Mouse (Mus musculus): ENCODE data around the gene Gm10842. TPM values are rescaled to one million over a fixed set of nuclear protein-coding genes. Genes with fewer than 3 reads are reported as not detected.

Gene Gm10842
- polyA plus RNA-seq, 1 experiment from 2014 or later: not detected

DNA sequence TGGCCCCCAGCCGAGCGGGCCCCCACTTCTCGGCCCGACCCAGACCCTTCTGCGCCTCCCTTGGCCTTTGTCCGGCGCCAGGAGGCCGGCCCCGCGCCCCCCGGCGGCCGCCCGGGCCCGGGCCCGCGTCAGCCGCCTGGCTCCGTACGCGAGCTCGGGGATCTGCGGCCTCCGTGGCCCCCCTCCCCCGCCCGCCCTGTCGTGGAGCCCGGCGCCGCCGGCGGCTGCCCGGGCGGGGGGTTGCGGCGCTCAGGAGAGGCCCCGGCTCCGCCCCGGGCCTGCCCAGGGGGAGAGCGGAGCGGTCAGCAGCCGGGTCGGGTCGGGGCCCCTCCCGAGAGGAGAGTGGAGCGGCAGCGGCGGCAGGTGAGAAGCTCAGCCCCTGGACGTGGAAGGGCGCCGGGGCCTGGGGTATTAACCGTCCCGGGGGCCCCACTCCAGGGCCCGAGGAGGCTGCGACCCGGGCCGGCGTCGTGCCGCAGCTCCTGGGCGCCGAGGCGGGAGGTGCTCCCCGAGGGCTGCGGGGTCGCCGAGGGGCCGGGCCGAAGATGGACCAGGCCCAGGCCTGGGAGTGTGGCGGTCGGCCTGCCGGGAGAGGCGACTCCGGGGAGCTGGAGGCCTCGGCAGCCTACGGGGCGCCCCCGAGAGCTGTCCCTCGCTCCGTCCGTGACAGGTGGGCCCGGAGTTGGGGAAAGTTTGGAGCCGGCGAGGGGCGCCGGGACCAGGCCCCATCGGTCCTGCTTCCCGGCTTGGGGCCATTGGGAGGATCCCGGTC lies 35.2 kb downstream of the Gm10842 start:
- Histone ChIP-seq H3K9me3 (replicated peaks; ENCODE audit: control insufficient read depth, low read length, poor library complexity, severe bottlenecking) (no peaks in the 10 kb centered on the region), H3K4me2 (ENCODE audit: low read length) (peak overlapping the region; percentile 65), H3K27me3 (ENCODE audit: control insufficient read depth, insufficient read depth, low read depth, low read length) (no peaks in the 10 kb centered on the region), H3K4me3 (ENCODE audit: low read depth, low read length) (peak overlapping the region; percentile 94), H3K4me1 (ENCODE audit: control insufficient read depth, insufficient read depth, low read length) (peaks cover 28% of the 10 kb centered on the region), H3K9ac (ENCODE audit: low read depth, low read length) (peak overlapping the region; percentile 98), H3K36me3 (ENCODE audit: control insufficient read depth, insufficient read depth, low read length) (peaks cover 10% of the 10 kb centered on the region; the same call in 1 of the 2 replicates), H3K27ac (ENCODE audit: low read length) (peak overlapping the region; percentile 94)
- 6% methylated on average over 51 of the region's 89 CpGs for WGBS
- ATAC-seq: peak; percentile 64

DNA sequence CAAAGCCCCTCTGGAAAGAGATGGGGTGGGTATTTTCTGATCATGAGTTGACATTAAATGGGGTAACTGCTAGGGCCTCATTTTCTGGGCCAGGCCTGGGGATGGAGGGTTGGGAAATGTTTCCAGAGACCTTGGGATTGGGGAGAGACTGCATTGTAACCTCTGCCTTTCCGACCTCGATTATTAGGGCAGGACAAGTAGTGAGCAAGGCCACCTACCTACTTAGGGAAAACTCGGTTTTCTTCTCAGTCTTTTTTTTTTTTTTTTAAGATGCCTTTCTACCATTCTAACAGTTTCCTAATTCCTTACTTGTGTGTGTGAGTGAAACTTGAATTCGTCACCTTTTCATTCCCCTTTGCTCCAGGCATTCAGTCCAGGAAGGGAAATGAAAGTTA lies 35.8 kb downstream of the Gm10842 start:
- Histone ChIP-seq H3K27ac (ENCODE audit: low read length) (peak overlapping the region; percentile 94), H3K4me3 (ENCODE audit: low read depth, low read length) (peak overlapping the region; percentile 94), H3K9ac (ENCODE audit: low read depth, low read length) (peak overlapping the region; percentile 98), H3K9me3 (replicated peaks; ENCODE audit: control insufficient read depth, low read length, poor library complexity, severe bottlenecking) (no peaks in the 10 kb centered on the region), H3K4me2 (ENCODE audit: low read length) (peak overlapping the region; percentile 65), H3K36me3 (ENCODE audit: control insufficient read depth, insufficient read depth, low read length) (peaks cover 7% of the 10 kb centered on the region; the same call in 1 of the 2 replicates), H3K27me3 (ENCODE audit: control insufficient read depth, insufficient read depth, low read depth, low read length) (no peaks in the 10 kb centered on the region), H3K4me1 (ENCODE audit: control insufficient read depth, insufficient read depth, low read length) (peaks cover 28% of the 10 kb centered on the region)
- 9% methylated on average over 4 of the region's 4 CpGs for WGBS
- no peak for ATAC-seq

DNA sequence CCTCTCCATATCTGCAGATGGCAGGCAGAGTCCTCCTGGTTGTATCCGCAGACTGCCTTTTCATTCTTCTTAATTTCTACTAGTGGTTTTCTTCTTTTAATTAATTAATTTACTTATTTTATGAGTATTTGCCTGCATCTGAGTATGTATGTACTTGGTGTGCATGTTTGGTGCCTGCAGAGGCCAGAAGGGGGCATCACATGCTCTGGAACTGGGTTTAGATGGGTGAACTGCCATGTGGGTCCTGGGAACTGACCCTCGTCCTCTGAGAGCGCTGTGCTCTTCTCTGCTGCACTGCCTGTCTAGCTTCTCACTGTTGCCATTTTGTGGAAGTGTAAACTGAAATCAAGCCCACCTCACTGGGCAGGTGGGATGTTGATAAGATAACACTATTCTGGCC lies 38.0 kb downstream of the Gm10842 start:
- H3K9me3 ChIP-seq (replicated peaks; ENCODE audit: control insufficient read depth, low read length, poor library complexity, severe bottlenecking): no peaks in the 10 kb centered on the region
- no peak overlapping the region for H3K9ac ChIP-seq (ENCODE audit: low read depth, low read length)
- peaks cover 16% of the 10 kb centered on the region for H3K4me1 ChIP-seq (ENCODE audit: control insufficient read depth, insufficient read depth, low read length)
- H3K4me2 ChIP-seq (ENCODE audit: low read length): no peak overlapping the region
- no peak for ATAC-seq
- peaks cover 2% of the 10 kb centered on the region; the same call in 1 of the 2 replicates for H3K36me3 ChIP-seq (ENCODE audit: control insufficient read depth, insufficient read depth, low read length)
- H3K4me3 ChIP-seq (ENCODE audit: low read depth, low read length): no peak overlapping the region
- H3K27me3 ChIP-seq (ENCODE audit: control insufficient read depth, insufficient read depth, low read depth, low read length): no peaks in the 10 kb centered on the region
- H3K27ac ChIP-seq (ENCODE audit: low read length): no peak overlapping the region
- 94% methylated on average over 3 of the region's 3 CpGs for WGBS

DNA sequence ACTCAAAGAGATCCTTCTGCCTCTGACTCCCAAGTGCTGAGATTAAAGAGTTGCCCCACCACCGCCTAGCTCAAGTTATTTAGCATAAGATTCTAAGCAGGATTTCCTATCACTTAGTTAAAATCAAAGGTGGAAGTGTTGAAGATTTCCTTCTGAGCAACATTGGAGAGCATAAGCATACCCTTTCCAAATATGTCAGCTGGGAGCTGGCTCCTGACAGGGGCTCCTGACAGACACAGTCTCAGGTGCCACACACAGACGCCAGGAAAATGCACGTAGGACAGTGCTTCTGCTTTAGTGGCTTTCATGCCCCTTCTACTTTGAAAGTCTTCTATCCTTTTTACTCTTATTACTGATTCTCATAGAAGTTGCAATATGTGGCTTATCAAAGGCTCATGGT lies 45.5 kb downstream of the Gm10842 start:
- no peaks in the 10 kb centered on the region for H3K4me1 ChIP-seq (ENCODE audit: control insufficient read depth, insufficient read depth, low read length)
- H3K27me3 ChIP-seq (ENCODE audit: control insufficient read depth, insufficient read depth, low read depth, low read length): no peaks in the 10 kb centered on the region
- WGBS: 90% methylated on average over 3 of the region's 3 CpGs
- no peak overlapping the region for H3K9ac ChIP-seq (ENCODE audit: low read depth, low read length)
- H3K27ac ChIP-seq (ENCODE audit: low read length): no peak overlapping the region
- no peaks in the 10 kb centered on the region for H3K36me3 ChIP-seq (ENCODE audit: control insufficient read depth, insufficient read depth, low read length)
- no peak overlapping the region for H3K4me3 ChIP-seq (ENCODE audit: low read depth, low read length)
- H3K9me3 ChIP-seq (replicated peaks; ENCODE audit: control insufficient read depth, low read length, poor library complexity, severe bottlenecking): no peaks in the 10 kb centered on the region
- no peak for ATAC-seq
- no peak overlapping the region for H3K4me2 ChIP-seq (ENCODE audit: low read length)

Other genes starting within 250 kb of the Gm10842 start
- 0.29 TPM in 1 of 2 replicates, not detected in the other for gene Efcab3, start 83.3 kb upstream of the Gm10842 start, polyA plus RNA-seq (2015; fragmentation: Nextera tagmentation; extraction: Ambion mirVana)
- 29.1 and 32.5 TPM in 2 replicates for gene Mettl2, start 20.5 kb upstream of the Gm10842 start, polyA plus RNA-seq (2015; fragmentation: Nextera tagmentation; extraction: Ambion mirVana)
- 18.7 and 19.7 TPM in 2 replicates for gene Tlk2, start 31.9 kb downstream of the Gm10842 start, polyA plus RNA-seq (2015; fragmentation: Nextera tagmentation; extraction: Ambion mirVana)
- 3.8 and 4.5 TPM in 2 replicates for gene Mrc2, start 145.8 kb downstream of the Gm10842 start, polyA plus RNA-seq (2015; fragmentation: Nextera tagmentation; extraction: Ambion mirVana)